Mouse (Mus musculus): ENCODE measurements around the gene Layn. TPM values are rescaled to one million over a fixed set of nuclear protein-coding genes. Genes with fewer than 3 reads are reported as not detected.

The Layn gene
- polyA plus RNA-seq, 1 experiment: 0.15 TPM

GRCm38 (mm10) chr9:51019670-51020069 lies 57.2 kb downstream of the Layn start:
- TF ChIP-seq POLR2A (IDR thresholded peaks at IDR 0.05; ENCODE audit: low read depth, low read length): no peak
- no peaks in the 10 kb centered on the region for H3K36me3 ChIP-seq (ENCODE audit: control insufficient read depth, insufficient read depth, low read length)
- H3K4me3 ChIP-seq (ENCODE audit: low read depth, low read length): no peak overlapping the region
- H3K4me1 ChIP-seq (ENCODE audit: control insufficient read depth, insufficient read depth, insufficient read length, low read length): no peaks in the 10 kb centered on the region
- WGBS: 73% methylated on average over 7 of the region's 7 CpGs
- H3K27me3 ChIP-seq (ENCODE audit: control insufficient read depth, insufficient read depth, low read length): no peaks in the 10 kb centered on the region
- no peak overlapping the region for H3K27ac ChIP-seq (ENCODE audit: insufficient read depth, low read depth, low read length)

DNA sequence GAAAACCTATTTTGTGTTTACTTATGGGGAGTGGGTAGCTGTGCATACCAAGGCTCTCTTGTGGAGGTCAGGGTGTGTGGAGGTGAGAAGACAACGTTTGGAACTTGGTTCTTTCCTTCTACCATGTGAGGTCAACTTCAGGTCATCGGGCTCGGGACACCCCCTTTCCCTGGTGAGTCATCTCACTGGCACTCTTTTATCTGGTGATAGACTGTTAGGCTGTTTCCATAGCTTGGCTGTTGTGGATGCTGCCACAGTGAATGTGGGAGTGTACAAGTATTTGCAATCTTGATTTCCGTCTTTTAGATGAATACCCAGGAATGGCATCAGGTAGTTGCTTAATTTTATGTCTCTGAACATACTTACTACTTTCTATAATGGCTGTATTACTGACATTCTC lies 61.2 kb downstream of the Layn start:
- H3K27me3 ChIP-seq (ENCODE audit: control insufficient read depth, insufficient read depth, low read length): no peaks in the 10 kb centered on the region
- no peak overlapping the region for H3K4me3 ChIP-seq (ENCODE audit: low read depth, low read length)
- H3K27ac ChIP-seq (ENCODE audit: insufficient read depth, low read depth, low read length): no peak overlapping the region
- no peak for TF ChIP-seq CTCF (IDR thresholded peaks at IDR 0.05; ENCODE audit: extremely low read depth, insufficient read length, insufficient replicate concordance, low read depth, low read length)
- no peak for TF ChIP-seq POLR2A (IDR thresholded peaks at IDR 0.05; ENCODE audit: low read depth, low read length)
- H3K36me3 ChIP-seq (ENCODE audit: control insufficient read depth, insufficient read depth, low read length): no peaks in the 10 kb centered on the region
- 8% methylated on average over 4 of the region's 4 CpGs for WGBS
- H3K4me1 ChIP-seq (ENCODE audit: control insufficient read depth, insufficient read depth, insufficient read length, low read length): no peaks in the 10 kb centered on the region

DNA sequence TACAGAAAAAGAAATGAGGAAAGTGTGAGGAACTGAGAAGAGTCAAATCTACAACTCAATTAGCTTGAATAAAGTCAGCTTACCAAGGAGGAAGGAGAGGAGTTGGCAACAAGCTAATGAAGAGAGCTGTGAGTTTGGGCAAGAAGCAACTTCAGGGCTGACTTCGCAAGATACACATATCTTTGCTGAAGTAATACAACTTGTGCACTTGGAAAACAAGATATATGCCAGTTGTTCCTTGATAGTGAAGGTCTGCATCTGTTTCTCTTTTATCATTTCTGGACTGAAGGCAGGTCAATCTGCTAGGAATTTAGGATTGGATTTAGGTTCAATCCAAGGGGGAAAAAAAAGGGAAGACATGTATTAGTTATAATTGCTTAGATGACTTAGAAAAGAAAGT lies 63.2 kb downstream of the Layn start:
- TF ChIP-seq POLR2A (IDR thresholded peaks at IDR 0.05; ENCODE audit: low read depth, low read length): no peak
- no peak for TF ChIP-seq CTCF (IDR thresholded peaks at IDR 0.05; ENCODE audit: extremely low read depth, insufficient read length, insufficient replicate concordance, low read depth, low read length)
- H3K27ac ChIP-seq (ENCODE audit: insufficient read depth, low read depth, low read length): no peak overlapping the region
- no peak overlapping the region for H3K4me3 ChIP-seq (ENCODE audit: low read depth, low read length)
- H3K27me3 ChIP-seq (ENCODE audit: control insufficient read depth, insufficient read depth, low read length): no peaks in the 10 kb centered on the region
- WGBS: 82% methylated on average over 1 of the region's 1 CpGs
- no peaks in the 10 kb centered on the region for H3K36me3 ChIP-seq (ENCODE audit: control insufficient read depth, insufficient read depth, low read length)
- H3K4me1 ChIP-seq (ENCODE audit: control insufficient read depth, insufficient read depth, insufficient read length, low read length): no peaks in the 10 kb centered on the region

GRCm38 (mm10) chr9:51009656-51009950 lies 67.3 kb downstream of the Layn start:
- Histone ChIP-seq H3K36me3 (ENCODE audit: control insufficient read depth, insufficient read depth, low read length) (no peaks in the 10 kb centered on the region), H3K4me3 (ENCODE audit: low read depth, low read length) (no peak overlapping the region), H3K27ac (ENCODE audit: insufficient read depth, low read depth, low read length) (no peak overlapping the region), H3K27me3 (ENCODE audit: control insufficient read depth, insufficient read depth, low read length) (no peaks in the 10 kb centered on the region), H3K4me1 (ENCODE audit: control insufficient read depth, insufficient read depth, insufficient read length, low read length) (no peaks in the 10 kb centered on the region)
- TF ChIP-seq CTCF (IDR thresholded peaks at IDR 0.05; ENCODE audit: extremely low read depth, insufficient read length, insufficient replicate concordance, low read depth, low read length): no peak
- TF ChIP-seq POLR2A (IDR thresholded peaks at IDR 0.05; ENCODE audit: low read depth, low read length): no peak
- 7% methylated on average over 6 of the region's 6 CpGs for WGBS

DNA sequence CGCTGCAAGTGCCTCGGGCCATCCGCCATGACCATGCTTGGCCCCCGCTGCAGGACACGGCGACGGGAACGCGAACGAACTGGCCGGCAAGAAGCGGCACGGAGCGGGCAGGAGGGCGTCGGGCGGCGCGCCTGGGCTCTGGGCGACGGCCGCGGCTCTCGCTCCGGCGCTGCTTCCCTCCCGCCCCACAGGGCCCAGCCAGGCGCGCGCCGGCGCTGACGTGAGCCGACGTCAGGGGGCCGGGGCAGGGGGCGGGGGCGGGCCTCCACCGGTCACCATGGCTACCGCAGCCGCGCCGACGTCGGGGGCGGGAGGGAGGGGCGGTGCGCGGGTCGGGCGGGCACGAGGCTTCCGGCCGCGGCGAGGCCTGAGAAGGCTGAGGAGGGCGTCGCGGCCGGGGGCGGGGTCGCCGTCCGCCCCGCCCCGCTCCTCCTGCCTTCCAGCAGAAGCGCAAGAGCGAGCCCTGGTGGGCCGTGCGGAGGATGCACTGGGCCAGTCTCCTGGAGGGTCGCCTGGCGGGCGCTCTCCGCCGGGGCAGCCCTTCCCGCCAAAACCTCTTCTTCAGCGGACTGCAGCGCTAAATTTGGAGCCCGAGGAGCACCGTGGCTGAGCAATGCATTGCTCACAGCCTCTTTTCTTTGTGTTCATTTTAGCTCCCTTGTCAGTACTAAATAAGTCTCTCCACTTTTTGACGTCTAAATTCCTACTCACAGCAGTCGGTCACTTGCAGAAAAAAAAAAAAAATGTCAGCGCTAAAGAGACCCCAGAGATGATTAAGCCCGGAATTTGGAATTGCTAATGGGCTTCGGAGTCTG lies 67.8 kb downstream of the Layn start, which contains the start of gene Sik2:
Gene Sik2, minus strand, starts transcription at position 233 of the 815 bp plus-strand sequence.
- WGBS: 1% methylated on average over 78 of the region's 85 CpGs
- H3K27ac ChIP-seq (ENCODE audit: insufficient read depth, low read depth, low read length): peak within 1 kb of the TSS; percentile 89
- H3K4me3 ChIP-seq (ENCODE audit: low read depth, low read length): peak within 1 kb of the TSS; percentile 99
- no peaks in the 10 kb centered on the region for H3K4me1 ChIP-seq (ENCODE audit: control insufficient read depth, insufficient read depth, insufficient read length, low read length)
- H3K36me3 ChIP-seq (ENCODE audit: control insufficient read depth, insufficient read depth, low read length): no peaks in the 10 kb centered on the region
- H3K27me3 ChIP-seq (ENCODE audit: control insufficient read depth, insufficient read depth, low read length): no peaks in the 10 kb centered on the region
- TF ChIP-seq POLR2A (IDR thresholded peaks at IDR 0.05; ENCODE audit: low read depth, low read length) (peak; percentile 82), CTCF (IDR thresholded peaks at IDR 0.05; ENCODE audit: extremely low read depth, insufficient read length, insufficient replicate concordance, low read depth, low read length) (peak; percentile 84)

GRCm38 (mm10) chr9:51008068-51008840 lies 68.6 kb downstream of the Layn start:
- no peaks in the 10 kb centered on the region for H3K27me3 ChIP-seq (ENCODE audit: control insufficient read depth, insufficient read depth, low read length)
- WGBS: 1% methylated on average over 65 of the region's 65 CpGs
- peak overlapping the region; percentile 99 for H3K4me3 ChIP-seq (ENCODE audit: low read depth, low read length)
- no peaks in the 10 kb centered on the region for H3K4me1 ChIP-seq (ENCODE audit: control insufficient read depth, insufficient read depth, insufficient read length, low read length)
- peak overlapping the region; percentile 89 for H3K27ac ChIP-seq (ENCODE audit: insufficient read depth, low read depth, low read length)
- TF ChIP-seq POLR2A (IDR thresholded peaks at IDR 0.05; ENCODE audit: low read depth, low read length) (no peak), CTCF (IDR thresholded peaks at IDR 0.05; ENCODE audit: extremely low read depth, insufficient read length, insufficient replicate concordance, low read depth, low read length) (no peak)
- H3K36me3 ChIP-seq (ENCODE audit: control insufficient read depth, insufficient read depth, low read length): no peaks in the 10 kb centered on the region

DNA sequence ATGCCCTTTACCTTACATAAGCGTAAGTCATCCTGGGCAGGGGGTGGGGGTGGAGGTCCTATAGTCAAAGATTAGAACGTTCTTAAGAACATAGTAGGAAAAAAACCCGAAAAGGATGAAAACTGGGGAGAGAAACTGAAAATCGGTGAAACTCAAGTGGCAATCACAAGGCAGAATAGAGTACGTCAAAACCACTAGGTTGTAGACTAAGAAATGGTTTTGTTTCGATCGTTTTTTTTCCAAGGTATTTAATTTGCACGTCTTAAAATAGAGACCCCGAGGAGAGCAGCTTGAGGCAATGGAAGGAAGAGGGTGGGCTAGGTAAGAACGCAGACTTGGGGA lies 69.2 kb downstream of the Layn start:
- WGBS: 17% methylated on average over 10 of the region's 10 CpGs

More for the DNA sequence above, 69.2 kb downstream of the Layn start:
- no peak for TF ChIP-seq CTCF (IDR thresholded peaks at IDR 0.05; ENCODE audit: extremely low read depth, insufficient read length, insufficient replicate concordance, low read depth, low read length)
- H3K27me3 ChIP-seq (ENCODE audit: control insufficient read depth, insufficient read depth, low read length): no peaks in the 10 kb centered on the region
- H3K36me3 ChIP-seq (ENCODE audit: control insufficient read depth, insufficient read depth, low read length): no peaks in the 10 kb centered on the region
- H3K4me1 ChIP-seq (ENCODE audit: control insufficient read depth, insufficient read depth, insufficient read length, low read length): no peaks in the 10 kb centered on the region
- peak overlapping the region; percentile 99 for H3K4me3 ChIP-seq (ENCODE audit: low read depth, low read length)
- no peak overlapping the region for H3K27ac ChIP-seq (ENCODE audit: insufficient read depth, low read depth, low read length)

All from small intestine, adult 2 months (tissue).